Mouse (Mus musculus) stomach, postnatal 0 days (tissue): ENCODE results near the gene Zfp991.
"Not testable (repeated sequence)": the region's sequence is repeated elsewhere in the genome, so short reads cannot be mapped to it uniquely, and the experiment has no call there.

Source experiments
- CTCF ChIP-seq: IDR thresholded peaks from 2 replicates; pipeline ENCODE4 v1.5.1; 2016; ENCODE audit warnings: antibody characterized with exemption, low read depth, mild to moderate bottlenecking, moderate library complexity
- EP300 ChIP-seq: optimal IDR thresholded peaks from 2 replicates; pipeline ENCODE3; 2016; ENCODE audit warnings: antibody characterized with exemption

DNA sequence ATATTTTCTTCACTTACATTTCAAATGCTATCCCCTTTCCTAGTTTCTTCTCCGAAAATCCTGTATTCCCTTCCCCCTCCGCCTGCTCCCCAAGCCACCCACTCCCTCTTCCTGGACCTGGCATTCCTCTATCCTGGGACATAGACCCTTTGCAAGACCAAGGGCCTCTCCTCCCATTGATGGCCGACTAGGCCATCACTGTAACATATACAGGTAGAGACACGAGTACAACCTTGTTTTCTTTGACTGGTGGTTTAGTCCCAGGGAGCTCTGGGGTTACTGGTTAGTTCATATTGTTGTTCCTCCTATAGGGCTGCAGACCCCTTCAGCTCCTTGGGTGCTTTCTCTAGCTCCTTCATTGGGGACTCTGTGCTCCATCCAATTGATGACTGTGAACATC, 9.9 kb downstream of the Zfp991 start:
- not testable (repeated sequence) for TF ChIP-seq EP300, CTCF
